Comparison of ENCODE assay signal across 9 mouse cellular contexts in the genomic region with DNA sequence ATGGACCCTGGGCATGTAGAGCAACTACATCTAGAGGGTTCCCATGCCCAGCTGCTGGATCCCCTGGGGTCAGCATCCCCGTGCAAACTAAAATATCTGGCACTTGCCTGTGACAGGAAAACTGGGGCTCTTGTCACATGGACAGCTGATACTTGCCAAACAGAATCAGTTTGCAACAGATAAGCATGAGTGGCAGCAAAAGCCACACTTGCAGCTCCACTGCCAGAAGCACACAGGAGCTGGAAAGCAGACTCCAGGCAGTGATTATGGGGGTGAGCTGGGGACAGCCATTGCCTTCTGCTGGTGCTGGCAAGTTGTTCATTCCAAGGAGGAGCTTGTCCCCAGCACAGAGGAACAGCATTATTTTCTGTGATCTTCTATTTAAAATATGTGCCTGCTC.
DNase-seq lines count a peak whose midpoint lies in the region.
"Had no signal": no experiment of that assay in that cellular context is flagged by ENCODE, and none has a peak within 500 bp of the region (broad histone marks: within the 10 kb centered on the region; RNA-seq: fewer than 3 reads in every experiment).

No protein-coding gene starts in this region.

- peak; percentile 50 to 71 for DNase-seq in layer of hippocampus, adult 18-20 months (ENCODE audit: low spot score in 2 of 2)
- no peak for DNase-seq in layer of hippocampus, adult 9-10 months (ENCODE audit: low spot score)
- peak; percentile 37 to 54 for DNase-seq in cerebellum, postnatal 25 days
- peak; percentile 33 for DNase-seq in heart, postnatal 4 days
- peak; percentile 40 for DNase-seq in right cerebral cortex, postnatal 25 days
- DNase-seq in retina, embryonic 14.5 days (ENCODE audit: low spot score): no peak
- DNase-seq in ovary, postnatal 36 days (ENCODE audit: low spot score): no peak
- DNase-seq: kidney, postnatal 25 days; liver had no signal

Comparison
In these comparisons a context has a peak if more than half of its experiments do, and no peak if none do; other contexts are left out.
1. DNase-seq: peak in layer of hippocampus, adult 18-20 months (2 of 2), cerebellum, postnatal 25 days (2 of 2), heart, postnatal 4 days (single experiment) and right cerebral cortex, postnatal 25 days (single experiment); none in layer of hippocampus, adult 9-10 months (single experiment), retina, embryonic 14.5 days (single experiment) and ovary, postnatal 36 days (single experiment).